Mouse (Mus musculus): ENCODE results near the gene Uxs1. TPM values are rescaled to one million over a fixed set of nuclear protein-coding genes. Genes with fewer than 3 reads are reported as not detected.

The Uxs1 gene
- polyA plus RNA-seq, 1 experiment: 31.2 TPM

DNA sequence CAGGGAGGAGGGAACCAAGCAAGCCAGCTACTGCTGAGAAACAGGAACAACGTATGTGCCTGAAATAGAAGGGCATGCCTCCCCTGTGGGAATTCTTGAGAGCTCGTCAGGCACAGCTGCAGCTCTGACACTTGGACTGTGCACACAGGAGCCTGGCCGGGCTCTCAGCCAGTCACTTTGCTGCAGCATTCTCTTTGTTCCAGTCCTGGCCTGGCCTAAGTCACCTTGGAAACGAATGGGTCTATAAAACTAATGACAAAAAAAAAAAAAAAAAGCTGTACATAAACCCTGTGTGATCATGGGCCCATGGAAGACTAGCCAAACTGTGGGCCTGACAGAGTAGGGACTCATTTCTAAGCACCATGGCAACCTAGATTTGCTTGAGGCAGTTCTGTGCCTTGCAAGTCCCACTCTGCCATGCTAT, 129.0 kb downstream of the Uxs1 start:
- TF ChIP-seq GATA1 (IDR thresholded peaks at IDR 0.05; ENCODE audit: low read length): no peak

Other genes with a start within 250 kb of the Uxs1 start
- gene 1500015O10Rik, start 97.2 kb downstream of the Uxs1 start, polyA plus RNA-seq (2012): not detected in 2 replicates
- gene Tpp2, start 105.8 kb upstream of the Uxs1 start, polyA plus RNA-seq (2012): 19.1 and 28.3 TPM in 2 replicates
- not detected in 2 replicates for gene Mettl21c, start 192.2 kb upstream of the Uxs1 start, polyA plus RNA-seq (2012)
- 0.01 TPM in 1 of 2 replicates, not detected in the other for gene Gm8251, start 234.1 kb upstream of the Uxs1 start, polyA plus RNA-seq (2012)